Mouse (Mus musculus) liver, embryonic 11.5 days (tissue): ENCODE measurements around the gene Gm37240. TPM values are rescaled to one million over a fixed set of nuclear protein-coding genes. Genes with fewer than 3 reads are reported as not detected.

ENCODE experiments used
- ATAC-seq: fragments of 200-750 bp; cut with Nextera tagmentation; replicated peaks from 2 replicates; pipeline ENCODE4 v1.8.0; 2017; ENCODE audit warnings: moderate number of reproducible peaks, mild to moderate bottlenecking, moderate TSS enrichment, moderate library complexity; ENCODE audit not compliant: low FRiP score
- DNase-seq: peaks from one replicate; pipeline ENCODE4 v3.0.0-alpha.2; 2017; ENCODE audit warnings: low spot score
- H3K27ac ChIP-seq: fragments of 300-500 bp; sonication (generic); 2 replicates; pipeline ENCODE4 v1.5.1; 2014; ENCODE audit warnings: mild to moderate bottlenecking, low read depth, low read length, control low read depth
- H3K27me3 ChIP-seq: fragments of 300-500 bp; sonication (generic); replicated peaks from 2 replicates; pipeline ENCODE4 v1.6.1; 2014; ENCODE audit warnings: low read length, mixed read lengths; ENCODE audit not compliant: control insufficient read depth, insufficient read depth
- H3K36me3 ChIP-seq: fragments of 300-500 bp; sonication (generic); 2 replicates; pipeline ENCODE4 v1.6.1; 2014; ENCODE audit warnings: mild to moderate bottlenecking, low read length, moderate library complexity, mixed read lengths; ENCODE audit not compliant: control insufficient read depth, insufficient read depth
- H3K4me1 ChIP-seq: fragments of 300-500 bp; sonication (generic); replicated peaks from 2 replicates; pipeline ENCODE4 v1.6.1; 2014; ENCODE audit warnings: low read length, mixed read lengths; ENCODE audit not compliant: control insufficient read depth, insufficient read depth
- H3K4me2 ChIP-seq: fragments of 300-500 bp; sonication (generic); 2 replicates; pipeline ENCODE4 v1.6.1; 2014; ENCODE audit warnings: mild to moderate bottlenecking, control low read depth, moderate library complexity
- H3K4me3 ChIP-seq: fragments of 300-500 bp; sonication (generic); 2 replicates; pipeline ENCODE4 v1.5.1; 2014; ENCODE audit warnings: low read depth, low read length, control low read depth
- H3K9ac ChIP-seq: fragments of 300-500 bp; sonication (generic); 2 replicates; pipeline ENCODE4 v1.6.1; 2014; ENCODE audit warnings: low read depth, low read length, control low read depth
- H3K9me3 ChIP-seq: fragments of 300-500 bp; sonication (generic); 2 replicates; pipeline ENCODE4 v1.6.1; 2016; ENCODE audit warnings: low read length, inconsistent platforms, mixed read lengths; ENCODE audit not compliant: control insufficient read depth
- WGBS: fragments of 180-500 bp; shearing (Covaris S2); extraction: QIAGEN DNeasy Blood & Tissue Kit; methylation state at CpG from one replicate; pipeline ENCODE4 v1.1.7; 2014; 5-methylcytosine and 5-hydroxymethylcytosine counted together
- polyA plus RNA-seq: library from polyadenylated mRNA; unstranded; fragments of >200 nt; fragmentation: Nextera tagmentation; extraction: Ambion mirVana; gene quantifications from 2 replicates; pipeline ENCODE4 v1.2.1, GENCODE M21; 2014

Gm37240 gene
- polyA plus RNA-seq, 1 experiment from 2014 or later: 1.6 TPM

DNA sequence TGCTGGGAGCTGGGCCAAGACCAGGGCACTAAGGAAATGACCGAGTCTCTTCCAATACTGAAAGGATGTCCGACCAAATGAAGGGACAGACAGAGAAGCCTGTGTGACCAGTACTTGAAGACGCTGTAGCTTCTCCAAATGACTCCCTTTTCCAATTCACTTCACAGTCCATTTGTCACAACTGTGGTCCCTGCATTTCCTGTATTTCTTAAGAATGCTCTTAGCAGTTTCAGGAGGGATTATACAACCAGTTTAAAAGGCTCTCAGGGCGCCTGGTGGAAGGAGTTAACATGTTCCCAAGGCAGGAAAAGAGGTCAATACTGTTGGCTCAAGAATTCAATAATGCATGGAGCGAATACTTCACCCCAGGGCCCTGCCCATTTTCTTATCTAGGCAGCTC lies 1414.4 kb downstream of the Gm37240 start:
- Histone ChIP-seq H3K36me3 (no peaks in the 10 kb centered on the region), H3K9ac (peak overlapping the region; percentile 39; the same call in 1 of the 2 replicates), H3K4me1 (peaks cover 64% of the 10 kb centered on the region), H3K27me3 (peaks cover 21% of the 10 kb centered on the region), H3K9me3 (no peaks in the 10 kb centered on the region), H3K4me2 (peak overlapping the region; percentile 11), H3K4me3 (no peak overlapping the region), H3K27ac (peak overlapping the region; percentile 85)
- ATAC-seq (no peak), DNase-seq (no peak)
- 60% methylated on average over 5 of the region's 5 CpGs for WGBS

DNA sequence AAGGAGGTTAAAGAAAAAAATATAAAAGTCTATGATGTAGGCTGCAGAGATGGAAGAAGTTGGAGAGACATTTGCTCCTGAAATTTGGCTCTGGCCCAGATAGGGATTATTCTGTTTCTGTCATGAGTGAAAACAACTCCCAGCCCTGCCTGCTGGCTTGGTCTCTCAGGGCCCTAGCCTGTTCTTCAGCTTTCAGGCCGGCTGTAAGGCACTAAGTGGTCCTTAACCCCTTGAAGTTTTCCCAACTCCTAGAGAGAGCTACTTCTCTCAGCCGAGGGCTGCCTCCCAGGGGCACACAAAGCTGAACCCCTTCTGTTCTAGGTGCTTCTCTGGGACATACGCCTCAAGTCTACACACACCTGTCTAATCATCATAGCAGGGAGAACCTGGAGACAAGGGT lies 1414.8 kb downstream of the Gm37240 start:
- WGBS: 56% methylated on average over 3 of the region's 3 CpGs
- Histone ChIP-seq H3K9me3 (no peaks in the 10 kb centered on the region), H3K27ac (peak overlapping the region; percentile 85), H3K36me3 (no peaks in the 10 kb centered on the region), H3K27me3 (peaks cover 21% of the 10 kb centered on the region), H3K9ac (peak overlapping the region; percentile 39; the same call in 1 of the 2 replicates), H3K4me3 (no peak overlapping the region), H3K4me1 (peaks cover 66% of the 10 kb centered on the region), H3K4me2 (peak overlapping the region; percentile 11)
- DNase-seq (no peak), ATAC-seq (no peak)

DNA sequence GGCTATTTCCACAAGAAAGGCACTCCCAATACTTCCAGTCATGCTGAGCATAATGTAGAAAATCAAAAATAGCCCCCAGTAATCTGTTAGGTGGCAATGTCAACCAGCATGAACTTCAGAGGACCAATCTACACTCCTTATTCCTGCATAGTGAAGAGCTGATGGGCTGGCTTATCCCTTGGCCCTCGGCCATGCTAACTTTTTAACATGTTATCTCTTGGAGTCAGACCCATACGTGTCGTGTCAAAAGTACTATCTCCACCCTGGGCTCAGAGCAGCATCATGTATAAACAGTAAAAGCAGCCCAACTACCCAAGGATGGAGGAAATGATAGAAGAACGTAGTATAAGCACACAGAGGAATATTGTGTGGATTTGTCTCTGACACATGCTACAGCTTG lies 1416.2 kb downstream of the Gm37240 start:
- peaks cover 70% of the 10 kb centered on the region for H3K4me1 ChIP-seq
- DNase-seq: no peak

DNA sequence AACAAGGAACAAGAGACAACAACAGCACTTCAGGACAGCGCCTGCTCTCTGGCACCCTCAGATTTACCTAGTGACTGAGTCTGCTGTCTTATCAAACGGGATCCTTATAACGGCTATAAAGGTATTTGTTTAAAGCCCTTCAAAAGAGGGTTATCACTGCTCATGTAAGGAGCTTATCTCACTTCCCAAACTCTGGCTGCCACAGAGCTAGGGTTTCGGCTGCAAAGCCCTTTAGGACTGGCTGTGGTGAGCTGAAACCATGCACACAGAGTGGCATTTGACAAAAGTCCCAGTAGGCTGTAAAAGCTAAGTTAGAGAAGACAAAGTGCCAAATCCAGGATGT lies 1419.2 kb downstream of the Gm37240 start:
- peak overlapping the region; percentile 41 for H3K4me2 ChIP-seq
- 13% methylated on average over 4 of the region's 4 CpGs for WGBS
- peak; percentile 29; the same call in 1 of the 2 replicates for ATAC-seq
- H3K9me3 ChIP-seq: no peaks in the 10 kb centered on the region
- no peak for DNase-seq
- H3K36me3 ChIP-seq: no peaks in the 10 kb centered on the region
- no peak overlapping the region for H3K9ac ChIP-seq
- H3K4me1 ChIP-seq: peaks cover 70% of the 10 kb centered on the region
- H3K27ac ChIP-seq: peak overlapping the region; percentile 28; the same call in 1 of the 2 replicates
- H3K4me3 ChIP-seq: no peak overlapping the region
- H3K27me3 ChIP-seq: peaks cover 2% of the 10 kb centered on the region; the same call in 1 of the 2 replicates

More for the DNA sequence above, 1416.2 kb downstream of the Gm37240 start:
- Histone ChIP-seq H3K9ac (no peak overlapping the region), H3K4me3 (no peak overlapping the region), H3K36me3 (no peaks in the 10 kb centered on the region), H3K9me3 (no peaks in the 10 kb centered on the region), H3K27ac (peak overlapping the region; percentile 85), H3K27me3 (peaks cover 13% of the 10 kb centered on the region), H3K4me2 (peak overlapping the region; percentile 41)
- ATAC-seq: peak; percentile 96
- WGBS: 37% methylated on average over 4 of the region's 4 CpGs

DNA sequence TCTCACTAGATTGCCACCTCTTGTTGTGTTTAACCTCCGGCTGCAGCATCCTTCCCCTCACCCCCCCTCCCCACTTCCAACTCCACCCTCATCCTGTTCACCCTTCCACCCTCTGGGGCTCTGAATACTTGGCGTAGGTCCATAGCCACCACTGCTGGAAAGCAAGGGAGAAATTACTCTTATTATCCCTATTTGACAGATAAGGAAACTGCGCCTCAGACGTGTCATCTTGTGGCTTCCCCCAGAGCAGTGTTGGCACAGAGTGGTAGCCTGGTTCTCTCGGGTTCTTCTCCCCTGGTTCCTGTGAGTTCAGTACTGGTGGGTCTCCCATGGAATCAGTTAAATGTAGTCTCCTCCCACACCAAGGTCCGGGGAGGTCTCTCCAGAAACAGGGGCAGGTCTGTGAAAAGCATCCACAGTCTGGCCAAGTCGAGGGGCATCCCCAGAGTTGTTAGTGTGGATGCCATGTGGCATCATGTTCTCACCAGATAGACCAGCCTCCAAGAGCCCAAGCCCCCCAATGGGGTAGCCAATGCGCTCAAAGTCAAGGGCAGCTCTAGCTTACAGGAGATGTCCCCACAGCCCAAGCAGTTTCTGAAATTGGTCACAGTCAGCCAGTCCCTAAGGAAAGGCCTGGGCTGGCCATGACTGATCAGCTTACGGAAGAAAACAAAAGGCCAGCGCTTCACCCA lies 1419.8 kb downstream of the Gm37240 start:
- DNase-seq: no peak
- Histone ChIP-seq H3K27me3 (peaks cover 2% of the 10 kb centered on the region; the same call in 1 of the 2 replicates), H3K27ac (peak overlapping the region; percentile 28; the same call in 1 of the 2 replicates), H3K4me1 (peaks cover 66% of the 10 kb centered on the region), H3K9ac (0 out of 2 replicates have a peak overlapping the region, but pooled peaks have one; percentile 27), H3K9me3 (no peaks in the 10 kb centered on the region), H3K4me3 (no peak overlapping the region), H3K4me2 (peak overlapping the region; percentile 41), H3K36me3 (no peaks in the 10 kb centered on the region)
- WGBS: 39% methylated on average over 10 of the region's 10 CpGs
- ATAC-seq: no peak

DNA sequence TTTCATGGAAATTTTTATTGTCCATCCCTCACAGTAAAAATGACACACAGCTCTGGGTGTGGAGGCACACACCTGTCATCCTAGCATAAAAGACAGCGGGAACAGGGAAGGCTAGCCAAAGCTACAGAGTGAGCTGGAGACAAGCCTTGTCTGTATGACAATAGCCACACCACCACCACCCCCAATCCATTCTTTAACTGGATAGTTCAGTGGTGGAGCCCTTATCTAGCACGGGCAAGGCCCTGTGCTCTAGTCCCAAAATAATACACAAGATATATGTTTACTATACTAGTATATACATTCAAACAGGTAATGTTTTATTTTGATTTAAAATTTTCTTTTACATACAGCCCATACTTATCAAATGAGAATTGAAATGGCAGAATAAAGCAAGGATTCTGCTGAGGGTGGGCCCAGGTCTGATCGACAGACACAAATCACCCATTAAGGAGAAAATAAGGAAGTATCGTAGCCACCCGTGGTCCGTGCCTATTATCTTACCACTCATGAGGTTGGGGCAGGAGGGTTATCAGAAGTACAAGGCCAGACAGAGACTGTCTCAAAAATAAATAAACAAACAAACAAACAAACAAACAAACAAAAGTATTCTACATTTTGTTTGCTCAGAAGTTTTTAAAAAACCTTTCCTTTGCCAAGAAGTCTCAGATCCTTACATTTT lies 1421.4 kb downstream of the Gm37240 start:
- peak; percentile 58 for ATAC-seq
- Histone ChIP-seq H3K9me3 (no peaks in the 10 kb centered on the region), H3K4me2 (peak overlapping the region; percentile 38), H3K36me3 (no peaks in the 10 kb centered on the region), H3K4me1 (peaks cover 65% of the 10 kb centered on the region), H3K4me3 (no peak overlapping the region), H3K9ac (no peak overlapping the region), H3K27ac (peak overlapping the region; percentile 39; the same call in 1 of the 2 replicates), H3K27me3 (peaks cover 2% of the 10 kb centered on the region; the same call in 1 of the 2 replicates)
- DNase-seq: no peak
- WGBS: 43% methylated on average over 6 of the region's 6 CpGs

DNA sequence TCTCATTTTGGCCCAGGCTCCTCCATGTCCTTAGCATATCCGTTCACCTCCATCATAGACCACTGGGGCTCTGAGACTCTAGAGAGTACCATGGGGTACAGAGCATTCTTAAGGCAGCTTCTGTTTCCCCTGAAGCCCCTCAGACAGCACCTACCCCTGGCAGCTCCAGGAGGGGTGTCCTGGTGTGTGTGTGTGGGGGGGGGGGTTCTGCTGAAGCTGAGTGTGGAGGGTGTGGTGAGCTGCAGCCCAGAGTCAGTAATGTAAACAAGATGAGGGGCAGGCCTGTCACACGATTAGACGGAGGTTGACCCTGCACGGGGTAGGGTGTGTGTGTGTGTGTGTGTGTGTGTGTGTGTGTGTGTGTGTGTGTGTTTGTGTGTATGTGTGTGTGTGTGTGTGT lies 1425.6 kb downstream of the Gm37240 start:
- H3K4me3 ChIP-seq: no peak overlapping the region
- 0 out of 2 replicates have a peak, but pooled peaks cover 2% of the 10 kb centered on the region for H3K27me3 ChIP-seq
- H3K27ac ChIP-seq: peak overlapping the region; percentile 82
- peak overlapping the region; percentile 8; the same call in 1 of the 2 replicates for H3K9ac ChIP-seq
- H3K4me2 ChIP-seq: no peak overlapping the region
- H3K9me3 ChIP-seq: no peaks in the 10 kb centered on the region
- H3K4me1 ChIP-seq: peaks cover 52% of the 10 kb centered on the region
- DNase-seq: no peak
- 24% methylated on average over 4 of the region's 4 CpGs for WGBS
- ATAC-seq: peak; percentile 60
- H3K36me3 ChIP-seq: no peaks in the 10 kb centered on the region

DNA sequence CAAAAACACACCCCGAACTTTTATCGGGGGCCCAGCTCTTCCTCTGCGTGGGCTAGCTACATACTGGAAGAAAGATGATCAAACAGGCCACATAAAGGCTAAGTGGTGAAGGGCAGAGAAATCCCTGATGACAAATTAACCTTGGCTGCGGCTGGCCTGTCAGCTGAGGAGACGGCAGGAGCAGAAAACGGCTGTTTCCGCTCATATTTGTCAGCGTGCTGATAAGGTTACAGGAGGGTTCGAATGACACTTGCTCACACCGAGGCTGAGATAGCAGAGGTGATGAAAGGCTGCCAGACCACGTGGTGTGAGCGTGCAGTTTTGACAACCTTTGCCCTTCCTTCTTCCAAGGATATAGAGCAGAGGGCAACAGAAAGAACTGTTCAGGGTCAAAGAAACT lies 1426.4 kb downstream of the Gm37240 start:
- H3K4me2 ChIP-seq: peak overlapping the region; percentile 57
- 0 out of 2 replicates have a peak, but pooled peaks cover 2% of the 10 kb centered on the region for H3K27me3 ChIP-seq
- DNase-seq (peak; percentile 56), ATAC-seq (peak; percentile 86)
- H3K4me1 ChIP-seq: peaks cover 49% of the 10 kb centered on the region
- 0 out of 2 replicates have a peak overlapping the region, but pooled peaks have one; percentile 3 for H3K4me3 ChIP-seq
- H3K9ac ChIP-seq: peak overlapping the region; percentile 45
- H3K36me3 ChIP-seq: no peaks in the 10 kb centered on the region
- H3K27ac ChIP-seq: peak overlapping the region; percentile 82
- no peaks in the 10 kb centered on the region for H3K9me3 ChIP-seq
- 2% methylated on average over 12 of the region's 12 CpGs for WGBS
